ENCODE assay signal across 24 mouse cellular contexts in genomic region chr10:12018281-12018680, GRCm38 (mm10).
DNase-seq lines count a peak whose midpoint lies in the region; ATAC-seq and TF ChIP-seq lines count a peak whose summit lies in the region.
"Had no signal": no experiment of that assay in that cellular context is flagged by ENCODE, and none has a peak within 500 bp of the region (broad histone marks: within the 10 kb centered on the region; RNA-seq: fewer than 3 reads in every experiment).

No protein-coding gene starts in this region.

- peaks cover 11 to 19% of the 10 kb centered on the region in 2 experiments for H3K4me1 ChIP-seq in heart, embryonic 14.5 days (ENCODE audit: control insufficient read depth in 2 of 2, insufficient read depth in 2 of 2, low read length in 2 of 2)
- peaks cover 0 to 5% of the 10 kb centered on the region in 2 experiments; a peak in 2 of 4 replicates for H3K4me1 ChIP-seq in ES-E14 (ENCODE audit: control insufficient read depth in 2 of 2, insufficient read depth in 2 of 2, low read length in 2 of 2, poor library complexity in 1 of 2)
- H3K4me1 ChIP-seq: forebrain, embryonic 15.5 days; hindbrain, embryonic 12.5 days; liver, embryonic 12.5 days; stomach, embryonic 15.5 days had no signal

- in situ Hi-C loops in ES-E14 (cut with MboI; ENCODE audit: low sequenced_read_pairs in 2 of 2, unreplicated experiment in 2 of 2), result no loop called here

- no peaks in the 10 kb centered on the region for H3K9me3 ChIP-seq in heart, embryonic 14.5 days (ENCODE audit: control insufficient read depth, low read length)
- no peaks in the 10 kb centered on the region for H3K9me3 ChIP-seq in ES-E14 (ENCODE audit: control insufficient read depth, insufficient read depth, low read depth, low read length)
- H3K9me3 ChIP-seq: forebrain, embryonic 15.5 days; hindbrain, embryonic 12.5 days; limb, embryonic 13.5 days; stomach, embryonic 15.5 days had no signal

- no peak overlapping the region for H3K4me3 ChIP-seq in heart, embryonic 14.5 days (ENCODE audit: control insufficient read depth in 1 of 2, insufficient read depth in 1 of 2, low read depth in 1 of 2, low read length in 2 of 2)
- no peak overlapping the region for H3K4me3 ChIP-seq in ES-E14 (ENCODE audit: insufficient read depth in 1 of 2, low read depth in 1 of 2, low read length in 2 of 2, poor library complexity in 1 of 2, severe bottlenecking in 1 of 2)
- H3K4me3 ChIP-seq: forebrain, embryonic 15.5 days; heart, adult 2 months; hindbrain, embryonic 12.5 days; limb, embryonic 13.5 days; liver, embryonic 12.5 days; stomach, embryonic 15.5 days had no signal

- H3K36me3 ChIP-seq in heart, embryonic 14.5 days (ENCODE audit: control insufficient read depth, insufficient read depth, low read length), result no peaks in the 10 kb centered on the region
- no peaks in the 10 kb centered on the region for H3K36me3 ChIP-seq in ES-E14 (ENCODE audit: control insufficient read depth, insufficient read depth, low read length, poor library complexity, severe bottlenecking)
- H3K36me3 ChIP-seq: forebrain, embryonic 15.5 days; hindbrain, embryonic 12.5 days; limb, embryonic 13.5 days; liver, embryonic 12.5 days; stomach, embryonic 15.5 days had no signal

- DNase-seq in cerebellum, adult 18-20 months, result peak; percentile 4 to 13
- DNase-seq in cerebellum, adult 11 months, result no peak
- no peak for DNase-seq in heart, adult 11 months
- DNase-seq in ES-E14 (ENCODE audit: low read depth, low spot score), result peak; percentile 37
- DNase-seq in cerebellum, postnatal 10 days, result peak; percentile 10 to 25
- DNase-seq in frontal cortex, postnatal 25 days (ENCODE audit: low spot score in 2 of 2), result no peak
- no peak for DNase-seq in lung, postnatal 4 days
- DNase-seq: adrenal gland, postnatal 25 days; gastrocnemius, postnatal 25 days; heart, adult 2 months; kidney, postnatal 4 days; layer of hippocampus, adult 9-11 months; lung, adult 18-20 months; lung, postnatal 10 days; thymus, postnatal 25 days had no signal

- H3K27ac ChIP-seq in heart, embryonic 14.5 days (replicated peaks in 1 of 2; ENCODE audit: control insufficient read depth in 1 of 2, insufficient read depth in 1 of 2, low read depth in 2 of 2, low read length in 2 of 2), result peak overlapping the region; percentile 3 to 6; a peak in 1 of 4 replicates
- no peak overlapping the region for H3K27ac ChIP-seq in ES-E14 (ENCODE audit: insufficient read depth, low read depth, low read length, poor library complexity, severe bottlenecking)
- H3K27ac ChIP-seq: forebrain, embryonic 15.5 days; hindbrain, embryonic 12.5 days; limb, embryonic 13.5 days; liver, embryonic 12.5 days; stomach, embryonic 15.5 days had no signal

- H3K9ac ChIP-seq in heart, embryonic 14.5 days (ENCODE audit: low read length), result no peak overlapping the region
- no peak overlapping the region for H3K9ac ChIP-seq in ES-E14 (ENCODE audit: insufficient read depth, low read depth, low read length, poor library complexity, severe bottlenecking)
- H3K9ac ChIP-seq: forebrain, embryonic 15.5 days; hindbrain, embryonic 12.5 days; limb, embryonic 13.5 days; liver, embryonic 12.5 days; stomach, embryonic 15.5 days had no signal

- H3K27me3 ChIP-seq in heart, embryonic 14.5 days (ENCODE audit: control insufficient read depth, insufficient read depth, low read length), result no peaks in the 10 kb centered on the region
- H3K27me3 ChIP-seq: forebrain, embryonic 15.5 days; hindbrain, embryonic 12.5 days; limb, embryonic 13.5 days; liver, embryonic 12.5 days; stomach, embryonic 15.5 days had no signal

- H3K4me2 ChIP-seq in heart, embryonic 14.5 days (ENCODE audit: low read length), result no peak overlapping the region
- H3K4me2 ChIP-seq: forebrain, embryonic 15.5 days; hindbrain, embryonic 12.5 days; limb, embryonic 13.5 days; liver, embryonic 12.5 days; midbrain, embryonic 11.5 days; stomach, embryonic 15.5 days had no signal

- 33% methylated on average over 5 of the region's 5 CpGs for WGBS in heart, embryonic 14.5 days

- no peak for ATAC-seq in heart, embryonic 14.5 days (ENCODE audit: insufficient number of reproducible peaks, insufficient read depth, low FRiP score, low read depth)
- ATAC-seq: CD4-positive, CD25-positive, alpha-beta regulatory T cell, adult 4 months; forebrain, embryonic 15.5 days; intestine, postnatal 0 days; liver, embryonic 12.5 days had no signal

TF ChIP-seq in ES-E14, 5 proteins besides CTCF, POLR2A, EP300 and RAD21:
- TF ChIP-seq HCFC1 (IDR thresholded peaks at IDR 0.05; ENCODE audit: borderline replicate concordance, insufficient read depth, low read length) (no peak), ZC3H11A (IDR thresholded peaks at IDR 0.05; ENCODE audit: borderline replicate concordance, low read depth, low read length) (no peak), ZNF384 (IDR thresholded peaks at IDR 0.05; ENCODE audit: low read depth, low read length) (no peak), CHD2 (IDR thresholded peaks at IDR 0.05; ENCODE audit: low read depth, low read length) (no peak), MAFK (IDR thresholded peaks at IDR 0.05; ENCODE audit: insufficient read depth, low read depth, low read length) (no peak)
TF ChIP-seq in ES-E14: peak in this region for 0.

Comparison
In these comparisons a context has a peak if more than half of its experiments do, and no peak if none do; other contexts are left out.
1. DNase-seq: peak in cerebellum, adult 18-20 months (2 of 2), ES-E14 (single experiment) and cerebellum, postnatal 10 days (2 of 2); none in cerebellum, adult 11 months (single experiment), heart, adult 11 months (single experiment), frontal cortex, postnatal 25 days (0 of 2) and lung, postnatal 4 days (0 of 2).